Mouse (Mus musculus) stomach, postnatal 0 days (tissue): Measurements from ENCODE around the gene Ugt1a8.
"Not testable (repeated sequence)": the region's sequence is repeated elsewhere in the genome, so short reads cannot be mapped to it uniquely, and the experiment has no call there.

Source experiments
- CTCF ChIP-seq: IDR thresholded peaks from 2 replicates; pipeline ENCODE4 v1.5.1; 2016; ENCODE audit warnings: antibody characterized with exemption, low read depth, mild to moderate bottlenecking, moderate library complexity
- EP300 ChIP-seq: optimal IDR thresholded peaks from 2 replicates; pipeline ENCODE3; 2016; ENCODE audit warnings: antibody characterized with exemption

DNA sequence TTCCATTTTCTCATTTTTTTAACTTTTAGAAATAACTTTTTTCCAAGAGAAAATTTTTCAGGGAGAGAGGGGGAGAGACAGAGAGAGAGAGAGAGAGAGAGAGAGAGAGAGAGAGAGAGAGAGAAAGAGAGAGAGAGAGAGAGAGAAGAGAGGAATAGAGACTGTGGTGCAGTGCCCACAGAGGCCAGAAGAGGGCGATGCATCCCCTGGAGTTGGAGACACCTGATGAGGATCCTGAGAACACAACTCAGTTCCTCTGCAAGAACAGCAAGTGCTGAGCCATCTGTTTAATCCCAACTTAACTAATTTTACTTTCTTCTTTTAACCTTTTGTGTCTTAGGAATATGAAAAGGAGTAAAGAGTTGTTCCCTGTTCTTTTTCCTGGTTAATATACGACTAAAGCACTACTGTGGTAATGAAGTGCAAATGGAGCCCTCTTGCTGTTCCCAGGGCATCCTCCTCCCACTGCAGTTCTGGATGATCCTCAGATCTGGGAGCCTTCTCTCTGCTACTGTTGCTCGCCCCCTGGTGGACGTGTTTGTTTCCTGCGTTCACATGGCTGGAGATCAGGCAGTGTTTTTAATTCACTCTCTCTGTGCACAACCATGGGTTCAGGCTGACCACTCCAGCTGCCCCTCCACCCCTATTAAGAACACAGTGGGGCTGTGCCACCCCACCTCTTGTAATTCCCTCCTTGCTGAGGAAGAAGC lies 56.5 kb downstream of the Ugt1a8 start:
- peak; percentile 63 for TF ChIP-seq CTCF
- TF ChIP-seq EP300, result not testable (repeated sequence)
